Mouse (Mus musculus) small intestine, adult 2 months (tissue): ENCODE data around the gene Naa35.

ENCODE experiments used
- CTCF ChIP-seq: fragments of 200-500 bp; IDR thresholded peaks from 2 replicates; pipeline ENCODE4 v1.5.1; 2012; ENCODE audit warnings: low read depth, mild to moderate bottlenecking, control low read depth, inconsistent platforms, low read length, moderate library complexity, mixed read lengths; ENCODE audit not compliant: insufficient replicate concordance, insufficient read length; ENCODE audit errors: extremely low read depth
- POLR2A ChIP-seq: fragments of 200-500 bp; IDR thresholded peaks from 2 replicates; pipeline ENCODE4 v1.6.1; 2012; ENCODE audit warnings: low read depth, mild to moderate bottlenecking, control low read depth, inconsistent platforms, low read length, moderate library complexity

- TF ChIP-seq CTCF (no peak), POLR2A (no peak)
Measured at GRCm38 (mm10) chr13:59604511-59604910, 19.5 kb downstream of the Naa35 start.
